Mouse (Mus musculus) brain, embryonic 14.5 days (tissue): ENCODE measurements around the gene Marc1.

Source experiments
- CTCF ChIP-seq: fragments of 200-500 bp; IDR thresholded peaks from 2 replicates; pipeline ENCODE4 v1.5.1; 2012; ENCODE audit warnings: inconsistent platforms, mild to moderate bottlenecking, moderate library complexity, borderline replicate concordance; ENCODE audit not compliant: insufficient read depth, insufficient read length; ENCODE audit errors: extremely low read depth
- POLR2A ChIP-seq: fragments of 200-500 bp; IDR thresholded peaks from 2 replicates; pipeline ENCODE4 v1.6.1; 2012; ENCODE audit warnings: mild to moderate bottlenecking, inconsistent platforms, borderline replicate concordance; ENCODE audit not compliant: poor library complexity, insufficient read depth, insufficient read length, severe bottlenecking; ENCODE audit errors: extremely low read depth

- TF ChIP-seq CTCF = no peak
- TF ChIP-seq POLR2A = no peak
Observed at GRCm38 (mm10) chr1:184771891-184772249, 39.2 kb downstream of the Marc1 start.
